Mouse (Mus musculus) lung, embryonic 14.5 days (tissue): ENCODE results near the gene Gimap8. TPM values are rescaled to one million over a fixed set of nuclear protein-coding genes. Genes with fewer than 3 reads are reported as not detected.
A peak's percentile ranks its signal among the peaks of the same experiment; 100 is the strongest.

Source experiments
- ATAC-seq: fragments of 200-750 bp; cut with Nextera tagmentation; 2 replicates; pipeline ENCODE4 v1.8.0; 2017; ENCODE audit warnings: mild to moderate bottlenecking, moderate TSS enrichment, moderate library complexity; ENCODE audit not compliant: insufficient read depth
- DNase-seq: peaks from one replicate; pipeline ENCODE4 v3.0.0-alpha.2; 2015
- H3K27ac ChIP-seq: fragments of 300-500 bp; sonication (generic); 2 replicates; pipeline ENCODE4 v1.5.1; 2014; ENCODE audit warnings: low read depth, mild to moderate bottlenecking, moderate library complexity
- H3K27me3 ChIP-seq: fragments of 300-500 bp; sonication (generic); 2 replicates; pipeline ENCODE4 v1.6.1; 2014; ENCODE audit warnings: low read length, control low read depth; ENCODE audit not compliant: insufficient read depth
- H3K36me3 ChIP-seq: fragments of 300-500 bp; sonication (generic); 2 replicates; pipeline ENCODE4 v1.6.1; 2014; ENCODE audit warnings: control low read depth; ENCODE audit not compliant: insufficient read depth
- H3K4me1 ChIP-seq: fragments of 300-500 bp; sonication (generic); 2 replicates; pipeline ENCODE4 v1.6.1; 2014; ENCODE audit warnings: antibody characterized with exemption, control low read depth; ENCODE audit not compliant: insufficient read depth
- H3K4me2 ChIP-seq: fragments of 300-500 bp; sonication (generic); 2 replicates; pipeline ENCODE4 v1.6.1; 2014; ENCODE audit warnings: mild to moderate bottlenecking
- H3K4me3 ChIP-seq: fragments of 300-500 bp; sonication (generic); 2 replicates; pipeline ENCODE4 v1.5.1; 2014; ENCODE audit warnings: low read depth, low read length
- H3K9ac ChIP-seq: fragments of 300-500 bp; sonication (generic); 2 replicates; pipeline ENCODE4 v1.6.1; 2014
- H3K9me3 ChIP-seq: fragments of 300-500 bp; sonication (generic); 2 replicates; pipeline ENCODE4 v1.6.1; 2016; ENCODE audit warnings: low read depth, low read length, control low read depth
- CTCF ChIP-seq: IDR thresholded peaks from 2 replicates; pipeline ENCODE4 v1.5.1; 2016; ENCODE audit warnings: antibody characterized with exemption, low read depth
- WGBS: fragments of 180-500 bp; shearing (Covaris S2); extraction: QIAGEN DNeasy Blood & Tissue Kit; methylation state at CpG from one replicate; pipeline ENCODE4 v1.1.7; 2014; 5-methylcytosine and 5-hydroxymethylcytosine counted together
- polyA plus RNA-seq: library from polyadenylated mRNA; unstranded; fragments of >200 nt; fragmentation: Nextera tagmentation; extraction: Ambion mirVana; gene quantifications from 2 replicates; pipeline ENCODE4 v1.2.1, GENCODE M21; 2014

Gimap8 gene
- polyA plus RNA-seq, 1 experiment from 2014 or later: 1.3 TPM

DNA sequence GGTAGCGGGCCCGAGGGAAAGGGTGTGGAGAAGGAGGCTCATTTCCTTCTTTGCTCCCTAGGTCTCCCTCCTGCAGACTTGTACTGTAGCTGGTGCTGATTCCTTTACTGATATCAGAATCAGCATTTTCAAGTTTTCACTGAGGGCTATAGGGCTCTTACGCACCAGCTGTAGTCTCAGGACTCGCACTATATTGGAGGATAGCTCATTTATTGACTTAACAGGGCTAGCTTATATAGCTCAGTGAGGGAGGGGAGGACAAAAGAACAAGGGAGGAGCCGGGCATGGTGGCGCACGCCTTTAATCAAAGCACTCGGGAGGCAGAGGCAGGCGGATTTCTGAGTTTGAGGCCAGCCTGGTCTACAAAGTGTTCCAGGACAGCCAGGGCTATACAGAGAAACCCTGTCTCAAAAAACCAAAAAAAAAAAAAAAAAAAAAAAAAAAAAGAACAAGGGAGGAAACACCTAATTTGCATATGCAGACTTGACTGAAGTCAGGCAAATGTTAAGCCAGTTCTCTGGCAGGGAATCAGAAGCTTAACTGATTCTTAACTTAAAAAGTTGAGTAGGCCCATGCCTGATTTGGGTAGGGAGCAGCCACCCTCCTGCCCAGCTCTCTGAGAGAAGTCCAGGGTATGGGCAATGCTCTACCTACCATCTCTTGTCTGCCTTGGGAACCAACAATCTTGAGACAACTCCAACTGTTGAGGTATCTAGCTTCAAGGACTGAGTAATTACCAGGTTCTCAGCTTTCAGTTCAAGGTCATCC lies 27.4 kb downstream of the Gimap8 start:
- ATAC-seq (no peak), DNase-seq (no peak)
- Histone ChIP-seq H3K9me3 (no peaks in the 10 kb centered on the region), H3K9ac (no peak overlapping the region), H3K4me1 (no peaks in the 10 kb centered on the region), H3K4me3 (no peak overlapping the region), H3K4me2 (no peak overlapping the region), H3K36me3 (no peaks in the 10 kb centered on the region), H3K27me3 (no peaks in the 10 kb centered on the region), H3K27ac (no peak overlapping the region)
- WGBS: 94% methylated on average over 9 of the region's 9 CpGs
- no peak for TF ChIP-seq CTCF

DNA sequence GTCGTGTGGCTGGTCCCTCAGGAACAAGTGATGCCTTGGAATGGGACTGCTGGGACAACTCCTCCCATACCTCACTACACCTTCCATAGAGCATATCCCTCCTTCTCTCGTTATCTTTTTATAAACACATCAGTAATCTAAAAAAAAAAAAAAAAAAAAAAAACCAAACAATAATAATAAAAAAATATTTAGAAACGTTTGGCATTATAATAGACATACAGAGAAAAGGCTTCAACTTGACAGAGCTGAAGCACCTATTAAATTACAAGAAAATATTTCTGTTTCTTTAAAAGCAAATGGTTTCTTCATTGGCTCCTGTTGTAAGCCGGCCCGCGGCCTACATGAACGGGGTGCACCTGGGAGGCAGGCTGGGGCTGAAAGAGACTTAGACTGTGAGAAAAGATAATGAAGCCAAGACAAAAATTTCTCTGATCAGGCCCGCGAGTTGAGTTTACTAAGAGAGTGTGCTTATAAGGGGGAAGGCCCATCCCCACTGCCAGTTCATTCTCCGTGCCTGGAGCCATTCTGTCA lies 28.4 kb downstream of the Gimap8 start:
- peak overlapping the region; percentile 47 for H3K4me2 ChIP-seq
- no peaks in the 10 kb centered on the region for H3K27me3 ChIP-seq
- H3K4me1 ChIP-seq: no peaks in the 10 kb centered on the region
- H3K9me3 ChIP-seq: no peaks in the 10 kb centered on the region
- DNase-seq (no peak), ATAC-seq (no peak)
- 48% methylated on average over 10 of the region's 10 CpGs for WGBS
- H3K4me3 ChIP-seq: peak overlapping the region; percentile 31
- no peak for TF ChIP-seq CTCF
- H3K9ac ChIP-seq: peak overlapping the region; percentile 43; the same call in 1 of the 2 replicates
- no peak overlapping the region for H3K27ac ChIP-seq
- H3K36me3 ChIP-seq: no peaks in the 10 kb centered on the region

DNA sequence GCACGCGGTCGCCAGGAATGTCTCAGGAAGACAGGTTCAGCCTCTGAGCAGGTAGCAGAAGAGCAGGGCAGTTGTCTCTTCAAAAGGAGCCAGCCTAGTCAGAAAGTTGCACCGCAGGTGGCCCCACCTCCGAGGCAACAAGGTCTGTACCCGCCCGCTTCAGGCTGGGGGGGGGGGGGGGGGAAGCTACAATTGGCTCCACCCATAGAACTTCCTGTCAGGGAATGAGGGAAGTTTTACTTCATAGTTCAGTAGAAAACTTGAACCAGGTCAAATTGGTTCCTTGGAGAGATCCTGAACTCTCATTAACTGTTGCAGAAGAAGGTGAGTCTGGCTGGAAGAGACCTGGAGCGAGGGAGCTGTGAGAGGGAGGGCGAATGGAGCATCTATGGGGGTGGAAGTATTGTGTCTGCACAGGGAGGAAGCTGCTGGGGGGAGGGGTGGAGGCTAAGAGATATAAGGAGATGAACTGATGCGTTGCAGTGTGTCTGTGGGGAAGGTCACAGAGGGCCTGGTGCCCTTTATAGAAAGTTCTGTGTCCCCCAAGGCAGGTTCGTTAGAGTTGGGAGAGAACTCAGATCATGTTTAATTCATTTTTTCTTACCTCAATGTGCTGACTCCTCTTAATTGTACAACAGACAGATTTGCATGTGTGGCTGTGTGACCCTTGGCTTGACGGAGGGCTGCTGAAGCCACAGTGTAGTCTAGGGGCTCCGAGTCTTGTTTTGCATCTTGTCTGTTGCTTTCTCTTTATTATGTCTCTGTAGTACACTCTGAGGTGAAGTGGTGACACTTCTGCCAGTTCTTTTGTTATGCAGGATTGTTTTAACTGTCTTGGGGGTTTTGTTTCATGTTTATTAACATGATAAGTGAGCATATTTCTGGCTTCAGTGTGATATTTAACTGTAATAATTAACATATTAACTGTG lies 29.2 kb downstream of the Gimap8 start, which contains the start of gene Gimap9:
Gimap9 (plus strand) TSS at position 199 of the 929 bp plus-strand sequence.
- Histone ChIP-seq H3K9me3 (no peaks in the 10 kb centered on the region), H3K36me3 (no peaks in the 10 kb centered on the region), H3K9ac (peak within 1 kb of the TSS; percentile 43), H3K4me1 (no peaks in the 10 kb centered on the region), H3K27ac (no peak within 1 kb of the TSS; the same call in 1 of the 2 replicates), H3K4me3 (peak within 1 kb of the TSS; percentile 31), H3K27me3 (no peaks in the 10 kb centered on the region), H3K4me2 (peak within 1 kb of the TSS; percentile 47)
- no peak for TF ChIP-seq CTCF
- WGBS: 24% methylated on average over 13 of the region's 13 CpGs
- DNase-seq: peak; percentile 43
- ATAC-seq: no peak; the same call in 1 of the 2 replicates

DNA sequence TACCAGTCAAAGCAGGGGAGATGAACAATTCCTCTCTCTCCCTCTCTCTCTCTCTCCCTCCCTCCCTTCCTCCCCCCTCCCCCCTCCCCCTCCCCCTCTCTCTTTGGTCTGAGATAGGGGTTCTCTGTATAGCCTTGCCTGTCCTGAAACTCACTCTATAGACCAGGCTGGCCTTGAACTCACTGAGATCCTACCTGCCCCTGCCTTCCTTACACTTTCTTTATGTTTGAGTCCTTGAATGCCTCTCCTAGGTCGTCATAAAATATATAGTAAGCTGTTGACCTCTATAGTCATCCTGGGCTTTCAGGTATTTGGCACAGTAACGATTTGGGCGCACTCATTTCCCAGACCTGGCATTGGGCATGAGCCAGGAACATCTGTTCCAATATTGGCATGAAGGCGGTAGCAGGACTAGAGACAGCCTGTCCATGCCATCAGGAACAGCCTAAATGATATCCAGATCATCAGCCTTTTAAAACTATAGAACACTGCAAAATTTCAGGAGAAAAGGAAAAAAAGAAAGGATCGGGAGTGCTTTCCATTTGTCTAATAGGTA lies 29.9 kb downstream of the Gimap8 start:
- ATAC-seq: no peak
- Histone ChIP-seq H3K4me1 (no peaks in the 10 kb centered on the region), H3K9ac (no peak overlapping the region), H3K27ac (no peak overlapping the region), H3K36me3 (no peaks in the 10 kb centered on the region), H3K27me3 (no peaks in the 10 kb centered on the region), H3K9me3 (no peaks in the 10 kb centered on the region), H3K4me2 (peak overlapping the region; percentile 47), H3K4me3 (peak overlapping the region; percentile 31; the same call in 1 of the 2 replicates)
- DNase-seq: no peak
- WGBS: 81% methylated on average over 5 of the region's 5 CpGs
- no peak for TF ChIP-seq CTCF

DNA sequence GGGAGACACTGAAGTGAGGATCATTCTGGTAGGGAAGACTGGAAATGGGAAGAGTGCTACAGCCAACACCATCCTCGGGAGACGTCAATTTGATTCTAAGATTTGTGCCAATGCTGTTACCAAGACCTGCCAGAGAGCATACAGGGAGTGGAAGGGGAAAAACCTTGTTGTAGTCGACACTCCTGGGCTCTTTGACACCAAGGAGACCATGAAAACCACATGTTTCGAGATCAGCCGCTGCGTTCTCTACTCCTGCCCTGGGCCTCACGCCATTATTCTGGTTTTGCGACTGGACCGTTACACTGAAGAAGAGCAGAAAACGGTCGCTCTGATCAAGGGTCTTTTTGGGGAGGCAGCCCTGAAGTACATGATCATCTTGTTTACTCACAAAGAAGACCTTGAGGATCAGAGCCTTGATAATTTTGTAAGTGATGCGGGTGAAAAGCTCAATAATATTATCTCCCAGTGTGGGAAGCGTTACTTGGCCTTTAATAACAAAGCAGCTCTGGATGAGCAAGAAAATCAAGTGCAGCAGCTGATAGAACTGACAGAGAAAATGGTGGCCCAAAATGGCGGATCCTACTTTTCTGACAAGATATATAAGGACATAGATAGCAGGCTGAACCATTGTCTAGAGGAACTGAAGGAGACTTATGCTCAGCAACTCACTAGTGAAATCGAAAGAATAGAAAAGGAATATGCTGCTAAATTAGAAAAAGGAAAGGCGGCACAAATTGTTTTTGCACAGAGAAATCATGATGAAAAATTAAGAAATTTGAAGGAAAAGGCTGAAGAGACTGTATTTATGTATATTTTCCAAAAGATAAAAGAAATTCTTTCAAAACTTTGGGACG lies 30.7 kb downstream of the Gimap8 start:
- no peak overlapping the region for H3K27ac ChIP-seq
- ATAC-seq: no peak
- DNase-seq: no peak
- H3K4me3 ChIP-seq: no peak overlapping the region
- no peaks in the 10 kb centered on the region for H3K4me1 ChIP-seq
- no peaks in the 10 kb centered on the region for H3K27me3 ChIP-seq
- H3K9me3 ChIP-seq: no peaks in the 10 kb centered on the region
- no peaks in the 10 kb centered on the region for H3K36me3 ChIP-seq
- no peak overlapping the region for H3K9ac ChIP-seq
- no peak for TF ChIP-seq CTCF
- 90% methylated on average over 17 of the region's 17 CpGs for WGBS
- H3K4me2 ChIP-seq: no peak overlapping the region; the same call in 1 of the 2 replicates

DNA sequence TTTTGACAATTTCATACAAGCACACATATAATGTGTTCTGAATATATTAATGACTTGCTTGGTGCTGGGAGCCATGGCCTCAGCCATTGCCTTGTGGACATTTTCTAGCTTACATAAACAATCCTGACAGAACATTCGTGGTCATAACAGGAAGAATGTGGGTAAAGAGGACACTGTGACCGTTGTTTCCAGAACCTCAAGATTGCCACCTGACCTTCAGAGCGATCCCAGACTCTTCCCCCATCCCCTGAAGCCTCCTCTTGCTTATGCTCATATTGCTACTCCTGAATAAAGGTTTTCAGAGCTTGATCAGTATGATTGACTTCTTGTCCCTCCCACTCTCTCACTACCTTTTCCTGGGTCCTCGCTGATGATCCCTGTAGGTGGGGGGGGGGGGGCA lies 31.4 kb downstream of the Gimap8 start:
- ATAC-seq (no peak), DNase-seq (no peak)
- Histone ChIP-seq H3K27me3 (no peaks in the 10 kb centered on the region), H3K9me3 (no peaks in the 10 kb centered on the region), H3K4me2 (no peak overlapping the region), H3K9ac (no peak overlapping the region), H3K4me3 (no peak overlapping the region), H3K27ac (no peak overlapping the region), H3K4me1 (no peaks in the 10 kb centered on the region), H3K36me3 (no peaks in the 10 kb centered on the region)
- WGBS: 50% methylated on average over 4 of the region's 4 CpGs
- no peak for TF ChIP-seq CTCF
